Mouse (Mus musculus) cerebellum, postnatal 36 days (tissue): Measurements from ENCODE around the gene Dlx3.

Source experiments
- DNase-seq, 2 experiments: peaks; one replicate each; pipeline ENCODE4 v3.0.0; 2021 to 2022; ENCODE audit warnings: mixed read lengths in 2 of 2

Dlx3 gene

DNA sequence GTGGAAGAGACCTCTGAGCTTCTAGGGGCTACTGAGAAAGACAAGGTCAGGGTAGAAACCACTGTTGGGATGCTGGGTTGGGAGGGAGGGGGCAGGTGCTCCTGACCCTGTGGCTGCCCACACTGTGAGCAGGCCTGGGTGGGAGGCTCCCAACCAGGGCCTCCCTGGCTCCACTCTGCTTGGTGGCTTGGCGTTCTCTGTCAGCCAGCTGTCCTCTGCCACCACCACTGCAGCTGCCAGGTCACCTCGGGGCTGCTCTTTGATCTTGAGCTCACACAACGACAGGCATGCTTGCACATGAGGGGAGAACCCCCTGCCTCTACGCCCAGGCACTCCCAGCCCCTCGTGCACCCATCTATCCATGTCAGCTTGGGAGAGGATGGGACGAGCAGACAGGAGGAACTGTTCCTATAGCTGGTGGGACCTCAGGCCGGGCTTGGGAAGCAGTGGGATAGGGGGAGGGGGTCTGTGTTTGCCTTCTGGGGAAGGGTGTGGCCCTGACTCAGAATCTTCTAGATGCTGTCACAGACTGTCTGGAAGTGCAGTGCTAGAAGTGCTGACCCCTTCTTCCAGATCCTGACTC lies 5.5 kb downstream of the Dlx3 start:
- no peak for DNase-seq

DNA sequence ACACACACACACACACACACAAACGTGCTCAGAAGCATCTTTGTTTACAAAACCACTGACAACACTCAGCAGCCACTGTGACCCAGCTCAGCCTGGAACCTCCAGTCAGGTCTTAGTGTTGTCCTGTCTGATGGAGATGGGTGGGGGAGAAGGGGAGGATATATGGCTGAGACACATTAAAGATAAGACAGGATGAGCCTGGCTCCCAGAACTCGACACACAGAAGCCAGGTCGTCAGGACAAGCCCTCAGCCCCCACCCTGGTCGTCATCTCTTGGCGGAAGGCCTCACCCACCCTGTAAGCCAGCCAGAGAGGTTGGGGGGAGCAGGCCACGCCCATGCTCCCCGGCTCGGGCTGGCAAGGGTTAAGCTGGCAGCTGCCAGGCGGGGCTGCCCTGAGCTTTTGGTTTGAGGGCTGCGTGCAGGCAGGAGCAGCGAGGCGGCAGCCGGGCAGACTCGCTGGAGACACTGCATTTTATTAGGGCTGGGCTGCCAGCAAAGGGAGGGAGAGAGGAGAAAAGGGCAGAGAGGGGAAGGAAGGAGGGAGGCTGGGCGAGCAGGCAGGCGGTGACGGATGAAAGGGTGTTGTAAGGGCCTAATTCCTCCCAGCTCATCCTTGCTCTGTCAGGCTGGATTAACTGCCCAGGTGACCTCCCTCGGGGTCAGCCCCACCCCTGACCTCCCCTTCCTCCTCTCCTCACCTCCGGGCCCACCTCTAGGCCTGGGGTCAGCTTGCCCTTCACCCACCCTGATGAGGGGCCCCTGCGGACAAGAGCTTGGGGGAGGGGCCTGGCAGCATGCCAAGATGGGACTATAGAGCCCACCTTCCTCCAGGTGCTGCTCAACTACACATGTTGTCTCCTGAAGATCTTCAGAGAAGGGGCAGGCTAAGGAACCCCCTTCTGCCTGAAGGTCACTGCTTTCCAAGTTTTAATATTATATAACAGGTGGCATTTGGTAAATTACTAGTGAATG lies 6.6 kb downstream of the Dlx3 start:
- no peak for DNase-seq

DNA sequence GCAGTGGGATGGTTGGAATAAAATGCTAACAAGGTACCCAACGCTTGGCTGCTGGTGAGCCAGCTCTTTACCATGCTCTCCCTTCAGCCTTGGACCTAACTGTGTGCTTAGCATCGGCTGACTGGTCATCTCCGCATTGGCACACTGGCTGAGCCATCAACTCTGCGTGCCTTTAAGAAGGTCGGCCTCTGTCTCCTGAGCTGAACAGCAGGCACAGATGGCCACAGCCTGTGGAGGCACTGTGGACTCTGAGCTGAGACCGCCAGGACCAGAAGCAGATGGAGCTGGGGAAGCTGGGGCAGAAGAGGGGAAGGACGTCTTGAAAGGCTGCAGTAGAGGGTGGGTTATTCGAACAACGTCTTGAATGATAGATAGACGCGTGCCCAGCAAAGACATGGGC lies 8.4 kb downstream of the Dlx3 start:
- DNase-seq = no peak

DNA sequence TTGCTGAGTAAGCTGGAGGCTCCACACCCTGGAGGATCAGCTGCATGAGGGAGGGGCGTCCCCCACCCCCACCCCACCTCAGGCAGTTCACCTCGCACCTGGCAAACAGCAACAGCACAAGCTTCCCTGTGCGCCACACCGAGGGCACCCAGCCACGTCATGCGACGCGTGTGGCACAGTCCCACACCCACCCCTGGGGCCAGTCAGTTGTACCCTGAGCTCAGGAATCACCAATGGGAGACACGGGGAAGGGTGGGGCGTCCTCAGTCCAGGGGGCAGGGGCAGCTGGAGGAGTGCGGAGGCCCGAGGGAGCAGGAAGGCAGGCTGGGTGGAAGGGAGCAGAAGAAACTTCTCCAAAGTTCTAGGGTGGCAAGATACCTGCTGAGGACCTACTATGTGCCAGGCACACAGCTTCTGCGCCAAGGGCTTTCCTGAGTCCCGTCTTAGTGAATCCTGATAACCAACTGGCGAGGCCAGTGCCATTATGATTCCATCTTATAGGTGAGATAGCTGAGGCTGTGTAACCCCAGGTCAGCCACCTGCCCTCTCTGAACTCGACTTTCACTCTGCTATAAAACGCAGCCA lies 10.8 kb downstream of the Dlx3 start:
- DNase-seq = no peak

DNA sequence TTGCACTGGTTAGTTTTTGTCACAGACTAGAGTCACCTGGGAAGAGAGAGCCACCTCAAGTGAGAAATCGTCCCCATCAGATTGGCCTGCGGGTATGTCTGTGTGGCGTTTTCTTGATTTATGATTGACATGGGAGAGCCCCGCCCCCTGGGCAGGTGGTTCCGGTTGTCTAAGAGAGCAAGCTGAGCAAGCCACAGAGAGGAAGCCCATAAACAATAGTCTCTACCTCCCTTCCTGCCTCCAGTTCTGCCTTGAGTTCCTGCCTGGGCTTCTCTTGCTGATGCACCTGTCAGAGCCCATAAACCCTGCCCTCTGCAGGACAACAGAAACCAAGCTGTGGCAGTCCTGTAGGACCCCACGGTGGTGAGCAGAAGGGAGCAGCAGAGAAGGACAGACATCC lies 13.4 kb downstream of the Dlx3 start:
- no peak for DNase-seq

DNA sequence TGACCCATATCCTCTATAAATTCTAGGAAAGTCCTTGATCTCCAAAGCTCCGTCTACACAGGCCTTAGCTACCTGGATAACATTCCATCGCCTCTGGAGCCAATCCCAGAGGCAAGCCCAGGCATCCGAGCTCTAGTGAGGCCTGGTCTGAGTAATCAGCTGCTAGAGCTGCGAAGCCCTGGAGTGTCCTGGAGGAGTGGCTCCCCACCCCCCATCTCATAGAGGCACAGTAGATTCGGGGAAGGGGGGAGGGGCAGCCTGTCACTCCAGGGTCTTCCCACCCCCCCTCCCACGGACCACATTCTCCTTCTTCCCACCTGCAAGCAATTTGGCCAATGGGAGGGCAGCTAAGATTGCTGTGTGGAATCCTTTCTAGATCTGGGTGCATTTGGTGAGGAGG lies 17.4 kb downstream of the Dlx3 start:
- DNase-seq = no peak

DNA sequence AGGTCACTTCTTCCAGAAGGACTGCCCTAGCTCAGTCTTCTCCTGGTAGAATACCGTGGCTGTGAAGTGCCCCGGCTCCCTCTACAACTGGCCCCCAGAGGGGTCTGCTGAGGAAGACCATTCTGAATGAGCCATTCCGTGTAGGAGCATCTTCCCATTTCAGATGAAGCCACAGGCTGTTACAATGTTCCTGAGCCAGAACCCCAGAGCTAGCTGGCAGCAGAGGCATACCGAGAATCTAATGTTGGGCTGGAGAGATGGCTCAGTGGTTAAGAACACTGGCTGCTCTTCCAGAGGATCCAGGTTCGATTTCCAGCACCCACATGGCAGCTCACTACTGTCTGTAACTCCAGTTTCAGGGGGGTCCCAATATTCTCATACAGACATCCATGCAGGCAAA lies 20.0 kb downstream of the Dlx3 start:
- no peak for DNase-seq

DNA sequence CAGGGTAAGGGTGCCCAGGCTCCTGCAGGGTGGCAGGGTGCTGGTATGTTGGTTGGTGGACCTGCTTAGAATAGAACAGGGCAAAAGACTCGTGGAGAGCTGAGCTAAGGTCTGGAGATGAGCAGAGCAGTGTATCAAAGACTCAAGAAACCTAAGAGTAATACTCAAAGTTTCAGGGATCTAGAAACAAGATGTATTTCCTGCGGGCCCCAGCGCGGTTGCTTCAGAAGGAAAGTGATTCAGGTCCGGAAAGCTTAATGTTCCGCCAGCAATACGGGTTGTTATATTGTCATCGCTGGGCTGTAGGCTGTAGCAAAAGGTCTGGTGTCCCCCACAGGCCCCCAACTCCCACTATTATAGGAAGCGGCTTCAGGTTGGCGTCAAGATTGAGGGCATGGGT lies 22.3 kb downstream of the Dlx3 start:
- DNase-seq = no peak

DNA sequence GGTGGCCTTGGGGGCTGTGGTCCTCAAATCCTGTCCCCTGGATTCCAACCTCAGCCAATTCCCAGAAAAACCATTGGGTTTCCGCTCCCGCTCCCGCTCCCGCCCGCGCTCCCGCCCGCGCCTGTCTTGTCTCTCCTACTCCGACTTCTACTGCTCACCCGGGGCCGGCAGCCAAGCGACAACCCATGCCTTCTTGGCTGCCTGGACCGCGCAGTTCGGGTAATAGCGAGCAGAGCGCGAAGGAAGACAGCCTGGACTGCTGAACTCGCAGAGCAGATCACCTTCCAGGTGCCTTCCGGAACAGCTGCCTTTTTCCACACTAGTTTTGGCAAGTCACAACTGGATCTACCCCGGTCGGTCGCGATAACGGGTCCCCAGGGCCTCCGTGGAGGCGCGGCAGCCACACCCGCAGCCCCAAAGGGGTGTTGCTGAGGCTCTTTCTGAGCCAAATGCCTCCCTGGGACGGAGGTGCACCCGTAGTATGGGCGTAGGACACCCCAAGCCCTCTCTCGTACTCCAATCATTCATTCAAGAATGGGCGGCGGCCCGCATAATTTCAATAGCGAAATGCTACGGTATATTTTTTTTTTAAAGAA lies 23.2 kb downstream of the Dlx3 start:
- DNase-seq = peak; percentile 14 to 21

DNA sequence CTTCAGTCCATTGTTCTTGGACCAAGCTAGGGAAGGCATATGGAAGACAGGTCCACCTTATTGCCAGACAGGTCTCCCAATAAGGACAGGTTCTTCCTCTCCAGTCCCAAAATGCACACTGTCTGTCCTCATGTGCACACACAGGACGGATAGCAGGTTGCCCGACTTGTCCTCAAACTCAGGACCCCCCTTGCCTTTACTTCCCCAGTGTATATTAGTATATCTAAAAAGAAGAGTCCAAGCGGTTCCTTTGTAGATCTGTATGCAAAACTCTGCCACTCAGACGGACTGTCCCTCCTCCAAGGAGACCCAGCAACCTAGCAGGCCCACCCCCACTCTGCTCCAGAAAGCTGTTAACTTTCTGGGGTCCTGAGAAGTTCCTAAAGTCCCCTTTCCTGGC lies 23.7 kb downstream of the Dlx3 start:
- DNase-seq = no peak

DNA sequence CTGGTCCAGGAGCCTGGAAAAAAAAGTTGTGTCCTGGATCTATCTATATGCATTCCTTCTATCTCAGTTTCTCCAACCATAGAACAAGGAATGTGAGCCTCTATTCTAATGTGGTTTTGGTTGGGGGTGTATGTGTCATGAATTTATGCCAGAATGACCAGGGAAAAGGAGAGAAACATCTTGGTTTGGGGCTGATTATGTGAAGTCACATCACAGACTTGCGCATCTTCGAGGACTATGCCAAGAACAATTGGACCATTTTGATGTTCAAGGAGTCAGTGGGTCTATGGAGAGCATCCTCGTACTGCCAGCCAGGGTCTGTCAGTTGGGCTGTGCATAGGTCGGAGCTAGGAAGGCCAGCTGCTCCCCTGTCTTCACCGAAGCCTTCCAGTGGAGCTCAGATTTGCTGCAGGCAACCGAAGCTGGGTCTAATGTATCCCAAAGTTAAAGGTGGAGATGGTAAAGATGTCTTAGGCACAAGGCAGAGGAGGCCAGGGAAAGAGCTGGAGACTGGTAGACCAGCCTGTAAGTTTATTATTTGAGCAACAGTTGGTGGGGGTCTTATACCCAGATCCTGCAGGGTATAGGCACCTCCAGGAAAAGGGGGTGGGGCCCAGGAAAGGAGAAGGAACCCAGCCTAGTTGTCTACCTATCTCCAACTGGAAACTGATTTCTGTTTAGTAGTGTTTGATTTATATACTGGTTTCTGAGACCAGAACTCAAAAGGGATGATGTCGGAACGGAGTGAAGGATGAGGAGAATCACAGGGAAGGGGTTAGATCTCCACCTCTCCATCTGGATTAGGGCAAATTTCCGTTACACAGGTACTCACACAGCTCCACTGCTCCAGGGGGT lies 24.4 kb downstream of the Dlx3 start:
- no peak for DNase-seq

DNA sequence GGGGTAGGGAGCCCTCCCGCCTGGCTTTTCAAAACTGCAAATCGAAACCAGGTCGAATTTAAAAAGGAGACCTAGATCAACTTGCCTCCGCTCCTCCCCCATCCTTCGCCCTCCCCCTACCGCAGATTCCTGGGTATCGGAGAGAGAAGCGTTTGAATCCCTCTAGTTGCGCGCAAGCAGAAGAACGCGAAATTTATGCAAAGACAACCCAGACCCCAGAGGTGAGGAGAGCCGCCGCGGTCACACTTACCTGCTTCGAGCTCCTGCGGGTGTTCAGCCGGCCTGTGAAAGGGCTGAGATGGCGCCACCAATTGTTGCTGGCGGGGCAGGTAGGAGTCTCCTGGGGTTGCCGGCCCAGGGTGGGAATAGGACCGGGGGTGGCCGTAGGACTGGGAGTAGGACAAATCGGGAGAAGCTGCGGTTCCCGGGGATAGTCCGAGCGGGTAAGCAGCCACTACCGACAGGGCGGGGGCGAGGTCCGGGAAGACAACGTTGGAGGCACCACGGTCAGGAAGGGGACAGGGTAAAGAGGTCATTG lies 25.1 kb downstream of the Dlx3 start:
- peak in 1 of 2 experiments; percentile 9 for DNase-seq

DNA sequence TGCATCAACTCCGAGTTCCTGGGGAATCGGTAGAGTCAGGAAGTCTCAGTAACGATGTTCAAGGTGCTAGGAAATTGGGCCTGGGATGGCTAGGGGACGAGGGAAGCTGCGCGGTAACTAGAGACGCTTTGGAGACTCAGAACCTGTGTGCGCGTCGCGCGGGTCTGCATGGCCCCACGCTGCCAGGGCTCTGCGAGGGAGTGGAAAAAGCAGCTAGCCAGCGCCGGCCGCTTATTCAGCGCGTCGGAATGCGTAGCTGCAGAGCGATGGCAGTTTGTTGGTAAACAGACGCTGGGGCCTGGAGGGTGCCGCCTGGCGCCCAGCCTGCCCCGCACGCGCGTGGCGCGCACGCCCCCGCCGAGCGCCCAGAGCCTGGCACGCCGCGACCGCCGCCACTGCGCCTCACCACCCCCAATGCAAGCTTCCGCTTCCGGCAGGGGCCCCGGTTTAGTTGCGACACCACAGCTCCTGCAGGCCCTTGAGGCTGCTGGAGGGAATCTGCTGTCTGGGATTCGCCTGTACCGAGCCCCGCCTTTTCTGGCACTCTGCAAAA lies 26.0 kb downstream of the Dlx3 start, which contains the start of gene Dlx4:
Gene Dlx4 (minus strand): TSS at position 413 of the 553 bp plus-strand sequence.
- peak in 1 of 2 experiments; percentile 22 for DNase-seq

DNA sequence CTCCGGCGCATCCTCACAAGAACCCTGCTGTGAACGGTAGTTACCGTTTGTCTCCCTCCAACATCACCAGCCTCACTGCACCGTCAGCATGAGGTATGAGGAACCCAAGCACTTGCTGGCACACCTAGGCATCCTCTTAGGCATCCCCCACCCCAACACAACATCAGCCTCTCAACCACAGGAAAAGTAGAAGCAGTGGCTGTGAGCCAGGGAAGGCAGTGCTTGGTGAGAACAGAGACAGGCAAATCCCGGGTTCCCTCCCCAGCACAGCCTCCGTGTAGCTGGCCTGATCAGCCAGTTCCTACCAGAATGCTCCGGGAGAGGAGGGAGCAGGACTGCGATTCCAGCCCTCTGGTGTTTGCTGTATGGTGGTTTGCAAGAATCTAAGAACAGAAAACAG lies 28.8 kb downstream of the Dlx3 start:
- DNase-seq = no peak

DNA sequence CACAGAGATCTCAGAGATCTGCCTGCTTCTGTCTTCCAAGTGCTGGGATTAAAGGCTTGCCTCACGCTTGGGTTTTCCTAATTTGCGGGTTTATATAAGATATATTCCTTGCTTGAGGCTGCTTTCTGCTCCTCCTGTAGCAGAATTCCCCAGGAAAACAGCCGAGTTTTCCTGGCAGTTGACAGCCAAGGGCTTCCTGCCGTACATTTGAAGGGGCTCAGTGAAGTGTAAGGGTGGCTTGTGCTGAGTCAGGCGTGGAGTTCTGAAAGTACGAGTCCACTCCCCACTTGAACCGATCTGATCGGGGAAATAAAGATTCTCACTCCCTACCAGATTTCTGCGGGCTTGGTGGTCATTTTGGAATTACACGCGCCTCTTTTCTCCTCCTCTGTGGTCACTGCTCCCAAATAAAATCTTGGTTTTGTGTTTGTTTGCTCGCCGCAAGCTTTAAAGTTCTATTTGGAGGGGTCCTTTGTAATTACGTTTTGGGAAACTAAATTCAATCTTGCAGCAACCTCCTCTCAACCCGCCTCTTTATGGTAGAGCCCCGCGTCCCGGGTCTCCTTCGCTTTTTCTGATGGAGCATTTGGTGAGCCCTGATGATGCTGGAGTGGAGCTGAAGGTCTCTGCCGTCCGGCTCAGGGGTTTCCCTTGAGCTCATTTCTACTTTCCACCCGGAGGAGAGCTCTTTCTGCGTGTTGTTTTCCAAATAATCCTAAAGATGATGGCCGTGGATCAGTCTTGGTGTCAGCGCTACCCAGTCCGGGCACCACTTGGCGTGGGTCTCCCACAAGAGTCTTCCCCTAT lies 29.7 kb downstream of the Dlx3 start:
- DNase-seq = no peak

DNA sequence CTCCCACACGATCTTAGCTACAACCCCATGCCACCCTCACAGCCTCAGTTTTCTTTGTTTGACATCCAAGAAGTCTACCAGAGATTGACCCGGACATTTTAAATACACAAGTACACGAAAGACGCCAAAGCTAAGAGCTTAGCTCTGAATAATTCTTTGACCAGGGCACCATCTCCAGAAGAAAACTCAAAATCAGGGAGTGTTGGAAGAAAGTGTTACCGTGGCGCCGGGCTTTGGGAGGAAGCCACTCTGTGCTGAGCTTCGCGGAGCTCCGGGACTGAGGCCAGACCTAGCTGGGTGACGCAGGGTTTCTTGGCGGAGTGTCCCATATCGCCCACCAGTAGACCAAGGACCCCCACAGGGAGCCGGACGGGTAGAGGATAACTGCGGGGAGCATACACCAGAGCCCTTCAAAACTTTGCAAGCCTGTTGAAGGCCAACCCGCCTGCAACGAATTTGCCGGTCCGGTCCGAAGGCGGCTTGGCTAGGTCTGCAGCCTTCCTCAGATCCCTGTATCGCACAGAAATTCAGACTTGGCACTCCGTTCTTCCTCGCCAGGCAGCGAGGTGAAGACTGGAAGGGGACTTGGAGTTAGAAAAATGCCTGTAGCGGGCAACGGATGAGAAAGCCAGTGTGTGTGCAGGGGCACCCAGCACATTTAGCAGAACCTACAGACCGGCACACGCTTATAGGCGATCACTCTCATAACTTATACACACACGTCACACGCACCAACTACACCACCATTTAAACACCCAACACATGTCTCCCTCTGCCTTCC lies 30.5 kb downstream of the Dlx3 start:
- peak in 1 of 2 experiments; percentile 14 for DNase-seq

DNA sequence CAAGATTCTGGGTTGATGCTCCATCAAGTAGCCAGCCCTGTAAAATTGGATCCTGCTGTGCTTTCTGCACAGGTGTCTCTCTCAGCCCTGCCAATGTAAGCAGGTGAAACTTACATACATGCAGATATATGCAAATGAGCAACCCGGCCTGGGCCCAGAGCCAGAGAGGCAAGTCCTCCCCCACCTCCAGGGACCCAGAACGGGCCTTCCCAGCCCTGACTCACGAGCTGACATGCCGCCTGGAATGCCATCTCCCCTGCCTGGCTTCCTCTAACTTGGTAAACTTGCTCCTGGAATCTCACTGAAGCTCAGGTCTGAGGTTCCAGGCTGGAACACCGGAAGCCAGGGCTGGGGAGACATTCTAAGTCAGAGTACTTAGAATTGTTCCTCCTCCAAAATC lies 33.2 kb downstream of the Dlx3 start:
- no peak for DNase-seq

DNA sequence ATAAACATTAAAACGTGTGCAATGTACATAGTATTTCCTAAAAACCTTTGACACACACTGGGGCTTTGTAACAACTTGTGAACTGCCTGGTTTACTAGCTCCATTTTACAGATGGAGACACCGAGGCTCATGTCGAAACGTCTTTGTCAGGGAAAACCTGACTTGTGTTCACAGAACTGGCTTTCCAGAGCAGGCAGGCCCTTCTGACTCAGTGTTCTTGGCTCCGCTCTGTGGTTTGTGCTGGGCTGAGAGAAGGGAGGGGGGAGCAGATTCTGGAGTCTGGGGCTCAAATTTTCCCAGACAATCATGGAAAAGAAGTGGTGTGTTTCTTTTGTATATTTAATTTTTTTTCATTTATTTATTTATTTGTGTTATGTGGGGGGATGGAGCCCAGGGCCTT lies 33.8 kb downstream of the Dlx3 start:
- no peak for DNase-seq

DNA sequence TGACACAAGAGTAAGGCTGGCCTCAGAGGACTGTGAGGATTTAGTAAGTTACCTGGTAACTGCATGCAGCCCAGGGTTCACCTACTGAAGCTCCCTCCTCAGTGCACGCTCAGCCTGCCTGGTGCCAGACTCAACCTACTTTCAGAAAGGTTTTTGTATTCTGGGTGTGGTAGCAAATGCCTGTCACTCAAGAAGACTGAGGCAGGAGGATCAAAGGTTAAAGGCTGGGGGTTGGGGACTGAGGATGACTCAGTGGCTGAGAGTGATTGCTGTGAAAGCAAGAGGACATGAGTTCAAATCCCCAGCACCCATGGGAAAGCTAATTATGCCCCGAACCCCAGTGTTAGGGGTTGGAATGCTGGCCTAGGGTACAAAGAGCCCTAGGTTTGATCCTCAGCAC lies 35.6 kb downstream of the Dlx3 start:
- DNase-seq = no peak

DNA sequence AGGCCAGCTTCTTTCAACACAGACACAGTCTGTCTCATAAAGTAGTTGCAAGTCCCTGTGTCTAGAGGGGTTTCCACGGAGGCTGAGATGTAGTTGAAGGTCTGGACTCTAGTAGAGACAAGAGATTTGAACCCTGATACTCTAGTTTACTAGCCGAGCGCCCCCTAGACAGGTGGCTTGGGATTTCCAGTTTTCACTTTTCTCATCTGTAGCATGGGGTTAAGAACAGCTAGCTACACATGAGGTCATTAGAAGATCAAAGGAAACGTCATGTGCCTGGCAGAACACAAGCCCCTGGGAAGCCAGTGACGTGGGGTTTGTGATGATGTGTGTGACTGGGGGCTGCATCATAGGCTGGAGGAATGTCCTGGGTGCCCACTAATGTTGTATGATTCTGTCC lies 37.4 kb downstream of the Dlx3 start:
- no peak for DNase-seq
